Mouse (Mus musculus): ENCODE measurements around the gene Krtap3-1.

Gene Krtap3-1

GRCm38 (mm10) chr11:99521288-99521860, 45.1 kb downstream of the Krtap3-1 start, which contains the start of gene Krt39:
TSS of gene Krt39 (minus strand) at chr11:99521338.
- no peak for DNase-seq (ENCODE audit: low spot score)
